ENCODE assay signal across 20 mouse cellular contexts in the genomic region with DNA sequence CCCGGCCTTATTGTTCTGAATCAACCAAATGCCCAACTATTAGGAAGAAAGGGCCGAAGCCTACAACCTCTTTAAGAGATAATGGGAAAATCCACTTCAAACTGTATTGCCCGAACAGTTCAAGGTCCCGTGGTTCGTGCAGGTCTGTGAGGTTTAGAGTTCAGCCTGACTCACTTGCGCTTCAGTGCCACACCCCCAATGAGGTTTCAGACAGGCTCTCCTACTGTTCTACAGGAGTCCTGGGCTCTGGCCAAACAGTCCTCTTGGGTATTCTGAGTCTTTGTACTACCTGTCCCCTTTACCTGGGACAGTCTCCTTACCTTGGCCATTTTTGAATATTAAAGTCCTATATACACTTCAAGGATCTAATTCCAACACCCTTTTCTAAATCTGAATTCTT. TPM values are rescaled to one million over a fixed set of nuclear protein-coding genes. Genes with fewer than 3 reads are reported as not detected.
DNase-seq lines count a peak whose midpoint lies in the region; ATAC-seq lines count a peak whose summit lies in the region.
"Had no signal": no experiment of that assay in that cellular context is flagged by ENCODE, and none has a peak within 500 bp of the region (broad histone marks: within the 10 kb centered on the region; RNA-seq: fewer than 3 reads in every experiment).

No protein-coding gene starts in this region.

- no peak overlapping the region for H3K27ac ChIP-seq in heart, embryonic 10.5 days
- H3K27ac ChIP-seq in kidney, embryonic 14.5 days (ENCODE audit: low read depth, low read length) = no peak overlapping the region
- H3K27ac ChIP-seq: gastrocnemius, adult 2 months; hindbrain, embryonic 10.5 days; intestine, embryonic 15.5 days; midbrain, embryonic 12.5 days; neural tube, embryonic 15.5 days had no signal

- no peak overlapping the region for H3K4me3 ChIP-seq in heart, embryonic 10.5 days
- H3K4me3 ChIP-seq in kidney, embryonic 14.5 days (ENCODE audit: low read length) = no peak overlapping the region
- H3K4me3 ChIP-seq: gastrocnemius, adult 2 months; hindbrain, embryonic 10.5 days; intestine, embryonic 15.5 days; midbrain, embryonic 12.5 days; neural tube, embryonic 15.5 days had no signal

- H3K9me3 ChIP-seq in heart, embryonic 10.5 days = no peaks in the 10 kb centered on the region
- H3K9me3 ChIP-seq in kidney, embryonic 14.5 days (ENCODE audit: control insufficient read depth, low read length) = no peaks in the 10 kb centered on the region
- H3K9me3 ChIP-seq: hindbrain, embryonic 10.5 days; intestine, embryonic 15.5 days; midbrain, embryonic 12.5 days; neural tube, embryonic 15.5 days had no signal

- H3K27me3 ChIP-seq in heart, embryonic 10.5 days (ENCODE audit: insufficient read depth, poor library complexity, severe bottlenecking) = no peaks in the 10 kb centered on the region
- H3K27me3 ChIP-seq in kidney, embryonic 14.5 days (ENCODE audit: control insufficient read depth, insufficient read depth, low read length) = no peaks in the 10 kb centered on the region
- H3K27me3 ChIP-seq: intestine, embryonic 15.5 days; midbrain, embryonic 12.5 days; neural tube, embryonic 15.5 days had no signal

- 92% methylated on average over 6 of the region's 6 CpGs for WGBS in heart, embryonic 10.5 days
- WGBS in kidney, embryonic 14.5 days = 95% methylated on average over 6 of the region's 6 CpGs

- H3K4me1 ChIP-seq in heart, embryonic 10.5 days = peaks cover 43% of the 10 kb centered on the region
- H3K4me1 ChIP-seq in kidney, embryonic 14.5 days (ENCODE audit: control insufficient read depth, insufficient read depth, low read length) = peaks cover 29% of the 10 kb centered on the region

- no peak overlapping the region for H3K9ac ChIP-seq in kidney, embryonic 14.5 days (ENCODE audit: low read depth, low read length)
- H3K9ac ChIP-seq: intestine, embryonic 15.5 days; midbrain, embryonic 12.5 days; neural tube, embryonic 15.5 days had no signal

- peak; percentile 84 for DNase-seq in heart, adult 11 months
- DNase-seq in heart, embryonic 10.5 days (ENCODE audit: low spot score) = no peak
- peak; percentile 73 for DNase-seq in kidney, adult 9 months
- peak; percentile 42 for DNase-seq in 416B (ENCODE audit: low read depth)
- DNase-seq in ZHBTc4 (ENCODE audit: low read depth, low spot score) = peak; percentile 41
- DNase-seq in layer of hippocampus, adult 11-12 months (ENCODE audit: low spot score) = no peak
- DNase-seq: cerebellum, adult 11-12 months; gastrocnemius, adult 2 months; lung, adult 2 months; lung, postnatal 14 days; right cerebral cortex, adult 18-20 months had no signal

- no peak overlapping the region for H3K4me2 ChIP-seq in kidney, embryonic 14.5 days (replicated peaks; ENCODE audit: low read depth, low read length)
- H3K4me2 ChIP-seq: heart, embryonic 11.5 days; intestine, embryonic 15.5 days; midbrain, embryonic 12.5 days; neural tube, embryonic 15.5 days had no signal

- ATAC-seq in kidney, embryonic 14.5 days (ENCODE audit: low FRiP score, low TSS enrichment) = no peak
- ATAC-seq in megakaryocyte progenitor cell, adult 5-6 weeks (replicated peaks; ENCODE audit: poor library complexity) = no peak
- ATAC-seq: forebrain, embryonic 14.5 days; hindbrain, embryonic 16.5 days; intestine, embryonic 15.5 days had no signal

- 0 out of 2 replicates have a peak, but pooled peaks cover 3% of the 10 kb centered on the region for H3K36me3 ChIP-seq in heart, embryonic 10.5 days
- H3K36me3 ChIP-seq in kidney, embryonic 14.5 days (ENCODE audit: control insufficient read depth, insufficient read depth, low read length) = no peaks in the 10 kb centered on the region
- H3K36me3 ChIP-seq: hindbrain, embryonic 10.5 days; intestine, embryonic 15.5 days; midbrain, embryonic 12.5 days; neural tube, embryonic 15.5 days had no signal

RNA-seq across cellular contexts. Expression of gene Zfp592, which starts 3.2 kb away (rescaled TPM):
- polyA plus RNA-seq in heart, embryonic 10.5 days (2016; fragmentation: Nextera tagmentation; extraction: Ambion mirVana) = 14.8 and 15.1 TPM in 2 replicates
- polyA plus RNA-seq in kidney, embryonic 14.5 days (2014; fragmentation: Nextera tagmentation; extraction: Ambion mirVana) = 9.1 and 16.1 TPM in 2 replicates
- 19.3 and 22.6 TPM in 2 replicates for total RNA-seq in megakaryocyte progenitor cell, adult 5-6 weeks (2015)
- total RNA-seq in megakaryocyte progenitor cell, adult 5-6 weeks (2017) = 17.3 and 20.8 TPM in 2 replicates

RNA-seq across cellular contexts. Expression of gene Sec11a, which starts 42.7 kb away (rescaled TPM):
- polyA plus RNA-seq in heart, embryonic 10.5 days (2016; fragmentation: Nextera tagmentation; extraction: Ambion mirVana) = 167 and 206 TPM in 2 replicates
- polyA plus RNA-seq in kidney, embryonic 14.5 days (2014; fragmentation: Nextera tagmentation; extraction: Ambion mirVana) = 214 and 228 TPM in 2 replicates
- 219 and 228 TPM in 2 replicates for total RNA-seq in megakaryocyte progenitor cell, adult 5-6 weeks (2015)
- 452 and 486 TPM in 2 replicates for total RNA-seq in megakaryocyte progenitor cell, adult 5-6 weeks (2017)

Comparison
In these comparisons a context has a peak if more than half of its experiments do, and no peak if none do; other contexts are left out.
1. DNase-seq: peak in heart, adult 11 months (single experiment), kidney, adult 9 months (single experiment), 416B (single experiment) and ZHBTc4 (single experiment); none in heart, embryonic 10.5 days (single experiment) and layer of hippocampus, adult 11-12 months (single experiment).